Mouse (Mus musculus) intestine, postnatal 0 days (tissue): Measurements from ENCODE around the gene Rab42. TPM values are rescaled to one million over a fixed set of nuclear protein-coding genes. Genes with fewer than 3 reads are reported as not detected.
A peak's percentile ranks its signal among the peaks of the same experiment; 100 is the strongest.

Source experiments
- ATAC-seq: fragments of 200-750 bp; cut with Nextera tagmentation; 2 replicates; pipeline ENCODE4 v1.8.0; 2017; ENCODE audit warnings: mild to moderate bottlenecking, moderate TSS enrichment, moderate library complexity
- H3K27ac ChIP-seq: fragments of 300-500 bp; sonication (generic); 2 replicates; pipeline ENCODE4 v1.5.1; 2014; ENCODE audit warnings: mild to moderate bottlenecking, low read depth, low read length, moderate library complexity
- H3K27me3 ChIP-seq: fragments of 300-500 bp; sonication (generic); replicated peaks from 2 replicates; pipeline ENCODE4 v1.6.1; 2014; ENCODE audit warnings: low read length, mixed read lengths; ENCODE audit not compliant: control insufficient read depth, insufficient read depth
- H3K36me3 ChIP-seq: fragments of 300-500 bp; sonication (generic); 2 replicates; pipeline ENCODE4 v1.6.1; 2014; ENCODE audit warnings: mild to moderate bottlenecking, moderate library complexity; ENCODE audit not compliant: control insufficient read depth, insufficient read depth
- H3K4me1 ChIP-seq: fragments of 300-500 bp; sonication (generic); replicated peaks from 2 replicates; pipeline ENCODE4 v1.6.1; 2014; ENCODE audit warnings: antibody characterized with exemption, low read length, mixed read lengths; ENCODE audit not compliant: control insufficient read depth, insufficient read depth
- H3K4me2 ChIP-seq: fragments of 300-500 bp; sonication (generic); replicated peaks from 2 replicates; pipeline ENCODE4 v1.6.1; 2014; ENCODE audit warnings: low read depth, mild to moderate bottlenecking, moderate library complexity
- H3K4me3 ChIP-seq: fragments of 300-500 bp; sonication (generic); 2 replicates; pipeline ENCODE4 v1.5.1; 2014; ENCODE audit warnings: low read depth, low read length
- H3K9ac ChIP-seq: fragments of 300-500 bp; sonication (generic); 2 replicates; pipeline ENCODE4 v1.6.1; 2014; ENCODE audit warnings: mild to moderate bottlenecking, low read depth, low read length
- H3K9me3 ChIP-seq: fragments of 300-500 bp; sonication (generic); 2 replicates; pipeline ENCODE4 v1.6.1; 2016; ENCODE audit warnings: mixed run types; ENCODE audit not compliant: control insufficient read depth
- CTCF ChIP-seq: sonication (generic); IDR thresholded peaks from 2 replicates; pipeline ENCODE4 v1.5.1; 2016; ENCODE audit warnings: low read depth, mild to moderate bottlenecking, control low read depth, antibody characterized with exemption, moderate library complexity
- WGBS: fragments of 180-500 bp; shearing (Covaris S2); extraction: QIAGEN DNeasy Blood & Tissue Kit; methylation state at CpG from one replicate; pipeline ENCODE4 v1.1.7; 2014; 5-methylcytosine and 5-hydroxymethylcytosine counted together
- polyA plus RNA-seq: library from polyadenylated mRNA; unstranded; fragments of >200 nt; fragmentation: Nextera tagmentation; extraction: Ambion mirVana; gene quantifications from 2 replicates; pipeline ENCODE4 v1.2.1, GENCODE M21; 2015

Gene Rab42
- polyA plus RNA-seq, 1 experiment from 2014 or later: 48.3 TPM

DNA sequence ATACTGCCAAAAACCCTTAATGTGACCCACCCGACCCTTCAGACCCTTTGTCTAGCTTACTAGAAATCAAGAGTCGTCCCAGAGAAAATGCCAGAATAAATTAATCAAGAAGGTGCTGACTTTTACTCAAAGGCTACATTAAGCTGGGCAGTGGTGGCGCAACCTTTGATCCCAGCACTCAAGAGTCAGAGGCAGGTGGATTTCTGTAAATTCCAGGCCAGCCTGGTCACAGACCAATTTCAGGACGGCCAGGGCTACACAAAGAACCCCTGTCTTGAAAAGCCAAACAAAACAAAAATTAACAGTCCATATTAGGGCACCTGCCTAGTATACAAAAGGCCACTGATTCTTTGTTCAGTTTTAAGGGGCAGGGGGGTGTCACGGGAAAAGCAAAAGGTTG lies 23.3 kb upstream of the Rab42 start:
- H3K9me3 ChIP-seq: no peaks in the 10 kb centered on the region
- 74% methylated on average over 5 of the region's 5 CpGs for WGBS
- H3K4me3 ChIP-seq: no peak overlapping the region
- no peak overlapping the region for H3K27ac ChIP-seq
- peaks cover 45% of the 10 kb centered on the region for H3K36me3 ChIP-seq
- no peak overlapping the region for H3K4me2 ChIP-seq
- H3K27me3 ChIP-seq: no peaks in the 10 kb centered on the region
- ATAC-seq: no peak
- TF ChIP-seq CTCF: no peak
- no peaks in the 10 kb centered on the region; the same call in 1 of the 2 replicates for H3K4me1 ChIP-seq
- no peak overlapping the region for H3K9ac ChIP-seq

DNA sequence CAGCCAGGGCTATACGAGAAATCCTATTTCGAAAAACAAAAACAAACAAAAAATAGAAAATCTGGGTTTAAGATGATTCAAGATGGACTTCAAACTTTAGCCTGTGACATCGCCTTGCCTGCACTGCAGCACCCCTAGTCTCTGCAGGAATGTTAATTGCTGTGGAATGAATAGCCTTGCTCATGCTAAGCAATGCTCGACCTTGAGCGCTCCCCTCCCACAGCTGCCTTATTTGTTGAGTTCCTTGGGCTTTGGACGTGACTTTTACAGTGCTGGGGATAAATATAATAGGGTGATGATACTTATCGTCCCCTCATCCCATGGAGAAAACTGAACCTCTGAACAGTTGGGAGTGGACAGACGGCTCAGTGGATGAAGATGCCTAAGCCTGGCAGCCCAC lies 12.5 kb upstream of the Rab42 start:
- H3K9me3 ChIP-seq: no peaks in the 10 kb centered on the region
- ATAC-seq: peak; percentile 70; the same call in 1 of the 2 replicates
- no peak overlapping the region for H3K9ac ChIP-seq
- no peak overlapping the region for H3K4me3 ChIP-seq
- no peak for TF ChIP-seq CTCF
- 59% methylated on average over 8 of the region's 8 CpGs for WGBS
- no peaks in the 10 kb centered on the region for H3K4me1 ChIP-seq
- no peaks in the 10 kb centered on the region for H3K27me3 ChIP-seq
- no peak overlapping the region for H3K4me2 ChIP-seq
- 0 out of 2 replicates have a peak overlapping the region, but pooled peaks have one; percentile 7 for H3K27ac ChIP-seq
- H3K36me3 ChIP-seq: peaks cover 78% of the 10 kb centered on the region

- no peak overlapping the region for H3K27ac ChIP-seq
- no peak overlapping the region for H3K4me2 ChIP-seq
- no peaks in the 10 kb centered on the region for H3K9me3 ChIP-seq
- no peaks in the 10 kb centered on the region for H3K4me1 ChIP-seq
- TF ChIP-seq CTCF: no peak
- 90% methylated on average over 5 of the region's 5 CpGs for WGBS
- no peak overlapping the region for H3K9ac ChIP-seq
- H3K36me3 ChIP-seq: peaks cover 56% of the 10 kb centered on the region
- no peaks in the 10 kb centered on the region for H3K27me3 ChIP-seq
- no peak for ATAC-seq
- no peak overlapping the region for H3K4me3 ChIP-seq
Observed at GRCm38 (mm10) chr4:132312627-132313026, 9.4 kb upstream of the Rab42 start.

- TF ChIP-seq CTCF: no peak
- ATAC-seq: no peak
- H3K36me3 ChIP-seq: peaks cover 48% of the 10 kb centered on the region
Observed at GRCm38 (mm10) chr4:132311801-132312200, 8.6 kb upstream of the Rab42 start.

GRCm38 (mm10) chr4:132311209-132311608 lies 8.0 kb upstream of the Rab42 start:
- H3K9ac ChIP-seq: no peak overlapping the region
- no peak overlapping the region for H3K4me3 ChIP-seq
- H3K27ac ChIP-seq: 0 out of 2 replicates have a peak overlapping the region, but pooled peaks have one; percentile 15
- no peak for ATAC-seq
- 34% methylated on average over 1 of the region's 1 CpGs for WGBS
- no peaks in the 10 kb centered on the region for H3K27me3 ChIP-seq
- peaks cover 42% of the 10 kb centered on the region for H3K36me3 ChIP-seq
- H3K9me3 ChIP-seq: no peaks in the 10 kb centered on the region
- no peaks in the 10 kb centered on the region for H3K4me1 ChIP-seq
- TF ChIP-seq CTCF: no peak
- H3K4me2 ChIP-seq: no peak overlapping the region

More at GRCm38 (mm10) chr4:132311801-132312200, 8.6 kb upstream of the Rab42 start:
- Histone ChIP-seq H3K27me3 (no peaks in the 10 kb centered on the region), H3K9ac (no peak overlapping the region), H3K9me3 (no peaks in the 10 kb centered on the region), H3K4me3 (no peak overlapping the region), H3K4me2 (no peak overlapping the region), H3K4me1 (no peaks in the 10 kb centered on the region), H3K27ac (no peak overlapping the region)
- 53% methylated on average over 3 of the region's 3 CpGs for WGBS

DNA sequence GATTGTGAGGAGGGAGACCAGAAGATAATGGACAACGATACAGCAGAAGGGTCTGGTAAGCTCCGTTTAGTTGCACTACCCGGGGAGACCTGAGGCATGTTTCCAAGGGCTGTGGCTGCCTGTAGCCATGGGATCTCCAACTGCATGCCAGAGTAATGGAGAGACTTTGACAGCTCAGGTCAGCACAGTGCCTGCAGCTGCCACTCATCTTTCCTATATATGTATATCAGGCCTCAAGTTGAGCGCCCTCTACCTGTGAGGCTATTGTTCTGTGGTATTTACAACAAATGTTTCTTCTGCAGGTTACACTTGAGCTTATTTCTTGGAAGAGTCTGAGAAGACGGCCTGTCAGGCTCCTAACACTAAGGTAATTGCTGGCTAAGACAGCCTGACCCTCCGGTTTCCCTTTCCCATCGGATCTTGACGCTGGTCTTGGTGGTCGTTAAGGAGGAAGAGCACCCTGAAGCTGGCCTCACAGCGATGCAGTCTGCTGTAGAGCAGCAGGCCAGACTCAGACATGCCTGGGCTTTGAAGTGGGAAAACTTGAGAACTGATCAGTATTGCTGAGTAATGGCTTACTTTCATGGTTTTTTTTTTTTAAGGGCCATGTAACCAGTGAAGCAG lies 6.8 kb upstream of the Rab42 start:
- Histone ChIP-seq H3K27ac (0 out of 2 replicates have a peak overlapping the region, but pooled peaks have one; percentile 36), H3K4me2 (peak overlapping the region; percentile 80), H3K9ac (peak overlapping the region; percentile 84), H3K4me1 (no peaks in the 10 kb centered on the region), H3K4me3 (peak overlapping the region; percentile 79), H3K27me3 (no peaks in the 10 kb centered on the region), H3K36me3 (peaks cover 38% of the 10 kb centered on the region), H3K9me3 (no peaks in the 10 kb centered on the region)
- ATAC-seq: 0 out of 2 replicates have a peak, but pooled peaks have one; percentile 11
- 24% methylated on average over 10 of the region's 10 CpGs for WGBS
- TF ChIP-seq CTCF: peak; percentile 79
